Mouse (Mus musculus) bone marrow, adult 2 months (tissue): Measurements from ENCODE around the gene Tle2. TPM values are rescaled to one million over a fixed set of nuclear protein-coding genes. Genes with fewer than 3 reads are reported as not detected.

Experiments used
- H3K27ac ChIP-seq: fragments of 200-500 bp; 2 replicates; pipeline ENCODE4 v1.5.1; 2012; ENCODE audit warnings: low read depth, mild to moderate bottlenecking, control low read depth, inconsistent platforms, low read length; ENCODE audit not compliant: control insufficient read depth, poor library complexity, insufficient read depth
- H3K4me1 ChIP-seq: fragments of 200-500 bp; 2 replicates; pipeline ENCODE4 v1.6.1; 2011; ENCODE audit warnings: low read length; ENCODE audit not compliant: control insufficient read depth, insufficient read depth
- H3K4me3 ChIP-seq: fragments of 200-500 bp; replicated peaks from 2 replicates; pipeline ENCODE3; 2011; ENCODE audit warnings: mild to moderate bottlenecking, low read depth, low read length, control low read depth; ENCODE audit not compliant: control insufficient read depth
- CTCF ChIP-seq: fragments of 200-500 bp; IDR thresholded peaks from 2 replicates; pipeline ENCODE4 v1.5.1; 2011; ENCODE audit warnings: low read length, control low read depth; ENCODE audit not compliant: control insufficient read depth, insufficient read depth
- POLR2A ChIP-seq: fragments of 200-500 bp; IDR thresholded peaks from 2 replicates; pipeline ENCODE4 v1.6.1; 2011; ENCODE audit warnings: low read depth, mild to moderate bottlenecking, control low read depth, low read length, borderline replicate concordance; ENCODE audit not compliant: control insufficient read depth
- WGBS: fragments of 180-500 bp; shearing (Covaris S2); methylation state at CpG from one replicate; pipeline ENCODE4 v1.1.7; 2018; 5-methylcytosine and 5-hydroxymethylcytosine counted together
- polyA plus RNA-seq: library from polyadenylated mRNA; stranded (reverse); fragments of >200 nt; gene quantifications from 2 replicates; pipeline ENCODE4 v1.2.4, GENCODE M21; 2011; ENCODE audit warnings: low replicate concordance; ENCODE audit not compliant: missing spikeins, insufficient read depth, insufficient read length

The Tle2 gene
- polyA plus RNA-seq = 18.5 and 41.7 TPM in 2 replicates

DNA sequence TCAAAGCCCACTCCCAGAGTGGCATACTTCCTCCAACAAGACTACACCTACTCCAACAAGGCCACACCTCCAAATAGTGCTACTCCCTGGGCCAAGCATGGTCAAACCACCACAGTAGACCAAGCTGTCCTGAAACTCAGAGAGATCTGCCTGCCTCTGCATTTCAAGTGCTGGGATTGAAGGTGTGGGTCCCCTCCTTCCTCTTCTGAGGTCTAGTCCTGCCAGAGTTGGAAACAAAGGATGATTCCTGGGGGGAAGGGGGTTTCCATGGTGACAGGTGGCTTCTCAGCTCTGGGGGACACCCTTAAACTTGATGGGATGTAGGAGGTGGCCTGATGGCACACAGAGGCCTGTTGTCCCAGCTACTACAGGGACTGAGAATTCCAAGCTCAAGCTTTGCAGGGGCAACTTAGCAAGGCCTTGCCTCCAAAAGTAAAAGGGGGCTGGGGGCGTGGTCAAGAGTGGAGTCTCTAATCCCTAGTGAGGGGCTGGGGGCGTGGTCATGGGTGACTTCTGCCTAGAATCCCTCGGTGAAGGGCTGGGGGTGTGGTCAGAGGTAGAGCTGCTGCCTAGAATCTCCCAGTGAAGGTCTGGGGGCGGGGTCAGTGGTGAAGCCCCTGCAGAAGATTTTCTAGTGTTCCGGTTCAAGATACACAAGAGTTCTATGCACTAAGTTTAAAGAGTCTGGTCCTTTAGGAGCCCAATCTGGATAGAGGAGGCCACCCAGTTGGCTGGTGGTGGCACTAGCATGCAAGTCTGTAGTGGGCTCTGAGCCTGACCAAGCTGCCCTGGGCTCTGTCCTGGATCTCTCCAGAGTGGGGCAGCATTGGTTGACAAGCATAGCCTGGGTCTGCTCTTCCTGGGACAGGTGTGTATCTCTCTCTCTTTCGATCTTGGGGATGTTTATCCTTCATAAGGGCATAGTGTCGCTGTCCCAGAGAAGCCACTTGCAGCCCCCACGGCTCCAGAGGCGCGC is at the start of gene Tle2:
Gene Tle2 (plus strand): TSS at position 481 of the 976 bp plus-strand sequence.
- no peaks in the 10 kb centered on the region for H3K4me1 ChIP-seq
- H3K4me3 ChIP-seq = peak within 1 kb of the TSS; percentile 17
- no peak within 1 kb of the TSS for H3K27ac ChIP-seq
- TF ChIP-seq CTCF (no peak), POLR2A (no peak)
- 35% methylated on average over 10 of the region's 10 CpGs for WGBS

GRCm38 (mm10) chr10:81525017-81525694 is 49.2 kb upstream of the Tle2 start:
- Histone ChIP-seq H3K4me3 (no peak overlapping the region), H3K27ac (peak overlapping the region; percentile 97), H3K4me1 (peaks cover 8% of the 10 kb centered on the region; the same call in 1 of the 2 replicates)
- WGBS = 11% methylated on average over 13 of the region's 13 CpGs
- TF ChIP-seq POLR2A = peak; percentile 25; the same call in 1 of the 2 replicates
- no peak for TF ChIP-seq CTCF

DNA sequence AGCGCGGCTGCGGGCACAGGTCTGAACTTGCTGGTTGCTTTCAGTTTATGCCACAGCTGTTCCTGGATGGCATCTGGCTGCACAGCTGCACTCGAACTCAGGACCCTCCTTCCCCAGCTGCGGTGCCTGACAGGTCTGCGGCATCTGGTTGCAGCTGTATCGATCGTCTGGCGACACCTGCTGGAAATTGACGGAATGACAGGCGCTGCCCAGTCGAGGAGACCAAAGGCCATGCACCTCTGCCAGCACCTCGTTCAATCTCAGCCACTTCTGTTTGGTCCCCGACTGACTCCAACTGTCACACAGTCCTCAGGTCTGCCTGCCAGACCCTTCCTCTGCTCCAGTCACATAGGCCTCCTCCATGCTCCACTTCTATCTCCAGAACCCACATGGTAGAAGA is 47.6 kb upstream of the Tle2 start:
- WGBS = 10% methylated on average over 14 of the region's 14 CpGs
- no peak overlapping the region for H3K27ac ChIP-seq
- H3K4me3 ChIP-seq = no peak overlapping the region
- peak; percentile 100 for TF ChIP-seq CTCF
- TF ChIP-seq POLR2A = 0 out of 2 replicates have a peak, but pooled peaks have one; percentile 51
- peaks cover 7% of the 10 kb centered on the region; the same call in 1 of the 2 replicates for H3K4me1 ChIP-seq

DNA sequence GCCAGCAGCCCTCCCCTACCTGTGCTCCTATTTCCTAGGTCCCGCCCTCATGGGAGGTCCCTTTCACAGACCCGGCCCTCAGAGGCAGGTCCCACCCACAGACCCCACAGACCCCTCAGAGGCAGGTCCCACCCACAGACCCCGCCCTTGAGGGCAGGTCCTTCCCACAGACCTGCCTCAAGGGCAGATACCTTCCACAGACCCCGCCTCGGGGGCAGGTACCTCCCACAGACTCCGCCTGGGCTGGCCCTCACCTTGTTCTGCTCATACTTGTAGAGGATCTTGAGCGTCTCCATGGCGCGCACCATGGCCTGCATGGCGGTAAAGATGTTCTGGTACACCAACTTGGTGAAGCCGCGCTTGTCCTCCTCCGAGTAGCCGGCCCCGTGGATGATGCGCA is 39.5 kb upstream of the Tle2 start:
- WGBS = 89% methylated on average over 16 of the region's 16 CpGs
- H3K4me1 ChIP-seq = peaks cover 5% of the 10 kb centered on the region
- H3K4me3 ChIP-seq = no peak overlapping the region
- H3K27ac ChIP-seq = no peak overlapping the region
- TF ChIP-seq POLR2A (no peak), CTCF (no peak)

- 71% methylated on average over 6 of the region's 6 CpGs for WGBS
- no peak for TF ChIP-seq POLR2A
- TF ChIP-seq CTCF = peak; percentile 8; the same call in 1 of the 2 replicates
- Histone ChIP-seq H3K4me3 (no peak overlapping the region), H3K27ac (no peak overlapping the region), H3K4me1 (peaks cover 5% of the 10 kb centered on the region)
Observed at GRCm38 (mm10) chr10:81536734-81537133, 37.6 kb upstream of the Tle2 start.

GRCm38 (mm10) chr10:81537429-81537828 is 36.9 kb upstream of the Tle2 start:
- 57% methylated on average over 2 of the region's 2 CpGs for WGBS
- Histone ChIP-seq H3K27ac (no peak overlapping the region), H3K4me3 (no peak overlapping the region), H3K4me1 (peaks cover 5% of the 10 kb centered on the region)
- TF ChIP-seq POLR2A = no peak
- no peak for TF ChIP-seq CTCF

DNA sequence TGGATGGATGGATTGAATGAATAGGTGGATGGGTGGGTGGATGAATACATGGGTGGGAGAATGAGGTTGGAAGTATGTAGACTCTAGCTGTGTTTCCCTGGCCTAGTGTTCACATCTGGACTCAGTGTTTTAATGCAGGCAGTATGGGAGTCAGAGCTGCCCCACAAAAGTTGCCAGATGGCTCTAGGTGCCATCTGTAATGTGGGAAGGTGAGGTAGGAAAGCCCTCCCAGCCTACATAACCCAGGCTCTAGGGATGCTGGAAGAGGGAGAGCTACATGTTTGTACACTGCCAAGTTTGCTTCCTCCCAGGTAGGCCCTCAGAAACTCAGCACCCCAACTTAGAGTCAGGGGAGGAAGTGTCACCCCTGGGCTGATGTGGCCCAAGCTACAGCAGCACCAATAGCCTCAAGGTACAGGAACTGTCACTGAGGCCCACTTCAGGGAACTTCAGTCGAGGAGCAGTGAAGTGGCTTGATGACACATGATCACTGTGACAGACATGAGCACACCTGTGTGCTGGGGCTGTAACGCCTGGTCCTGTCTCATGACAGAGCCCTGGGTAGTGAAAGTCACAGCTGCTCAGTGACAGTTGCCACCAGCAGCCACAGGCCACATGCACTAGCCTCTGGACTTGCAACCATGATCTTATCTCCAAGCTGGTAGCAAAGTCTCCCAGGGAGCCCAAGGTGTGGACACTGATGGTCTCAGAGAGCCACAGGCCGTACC is 35.9 kb upstream of the Tle2 start:
- H3K27ac ChIP-seq = peak overlapping the region; percentile 40; the same call in 1 of the 2 replicates
- H3K4me3 ChIP-seq = no peak overlapping the region
- peaks cover 5% of the 10 kb centered on the region for H3K4me1 ChIP-seq
- 45% methylated on average over 3 of the region's 3 CpGs for WGBS
- no peak for TF ChIP-seq CTCF
- TF ChIP-seq POLR2A = no peak

DNA sequence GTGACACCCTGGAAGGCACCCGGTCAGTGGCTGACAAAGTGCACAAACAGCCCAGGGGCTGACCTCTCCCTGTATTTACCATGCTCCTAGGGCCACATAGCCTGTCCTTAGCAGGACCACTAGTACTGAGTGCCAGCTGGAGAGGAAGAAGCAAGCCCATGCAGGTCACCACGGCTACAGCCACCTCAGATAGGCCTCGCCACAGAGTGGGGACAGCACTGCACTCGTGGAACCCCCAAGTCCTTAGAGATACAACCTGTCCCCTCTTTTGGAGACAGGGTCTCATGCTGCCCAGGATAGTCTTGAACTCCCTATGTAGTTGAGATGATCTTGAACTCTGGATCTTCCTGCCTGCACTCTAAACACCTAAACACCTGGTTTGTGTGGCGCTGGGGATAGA is 33.0 kb upstream of the Tle2 start:
- TF ChIP-seq CTCF = no peak
- no peak for TF ChIP-seq POLR2A
- no peak overlapping the region for H3K27ac ChIP-seq
- peaks cover 5% of the 10 kb centered on the region for H3K4me1 ChIP-seq
- no peak overlapping the region for H3K4me3 ChIP-seq
- WGBS = 69% methylated on average over 5 of the region's 5 CpGs
